Comparison of ENCODE assay signal across 12 mouse cellular contexts in the genomic region with DNA sequence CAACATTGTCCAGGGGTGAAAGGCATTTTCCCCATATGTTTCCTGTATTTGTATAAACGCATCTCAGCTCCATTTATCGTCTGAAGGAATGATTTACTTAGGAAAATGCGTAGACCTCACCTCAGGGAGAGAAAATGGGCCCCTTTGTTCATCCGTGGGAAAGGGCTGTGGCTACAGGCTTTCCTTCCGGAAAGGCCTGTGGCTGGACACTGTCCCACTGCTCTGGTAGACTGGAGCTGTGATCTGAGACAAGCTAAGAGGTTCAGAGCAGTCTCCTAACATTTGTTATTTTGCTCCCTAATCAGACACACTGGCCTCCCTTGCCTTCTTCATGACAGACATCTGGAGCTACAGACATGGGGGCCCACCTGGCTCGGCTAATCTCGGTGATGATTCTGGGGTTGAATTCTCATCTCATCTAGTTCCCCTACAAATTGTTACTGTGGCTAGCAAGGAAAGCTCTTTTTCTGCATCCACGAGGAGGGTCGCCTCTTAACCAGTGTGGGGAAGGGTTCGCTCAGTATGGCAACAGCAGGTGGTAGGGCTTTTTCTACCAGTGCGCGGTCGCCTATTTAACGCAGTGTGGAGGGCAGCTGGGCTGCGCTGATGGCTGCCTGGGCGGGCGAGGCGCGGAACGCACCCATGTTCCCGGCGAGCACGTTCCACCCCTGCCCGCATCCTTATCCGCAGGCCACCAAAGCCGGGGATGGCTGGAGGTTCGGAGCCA. TPM values are rescaled to one million over a fixed set of nuclear protein-coding genes. Genes with fewer than 3 reads are reported as not detected.
DNase-seq lines count a peak whose midpoint lies in the region; ATAC-seq and TF ChIP-seq lines count a peak whose summit lies in the region.
"Not testable (repeated sequence)": the region's sequence is repeated elsewhere in the genome, so short reads cannot be mapped to it uniquely, and the experiment has no call there.
"Had no signal": no experiment of that assay in that cellular context is flagged by ENCODE, and none has a peak within 500 bp of the region (broad histone marks: within the 10 kb centered on the region; RNA-seq: fewer than 3 reads in every experiment).

No protein-coding gene starts in this region.

- H3K9ac ChIP-seq in embryonic facial prominence, embryonic 11.5 days (replicated peaks; ENCODE audit: low read length); forebrain, embryonic 15.5 days (replicated peaks); heart, embryonic 15.5 days; intestine, embryonic 14.5 days (ENCODE audit: low read length); limb, embryonic 13.5 days; neural tube, embryonic 11.5 days (ENCODE audit: low read length); stomach, postnatal 0 days (ENCODE audit: low read length): not testable (repeated sequence)

- H3K36me3 ChIP-seq in embryonic facial prominence, embryonic 11.5 days (replicated peaks; ENCODE audit: control insufficient read depth, insufficient read depth, low read depth, low read length); forebrain, embryonic 15.5 days; heart, embryonic 15.5 days; intestine, embryonic 14.5 days (ENCODE audit: control insufficient read depth, insufficient read depth, low read length); limb, embryonic 13.5 days; megakaryocyte, embryonic 14.5 days (replicated peaks; ENCODE audit: low read length); neural tube, embryonic 11.5 days (ENCODE audit: control insufficient read depth, insufficient read depth, low read length); stomach, postnatal 0 days (ENCODE audit: control insufficient read depth, insufficient read depth, low read length): not testable (repeated sequence)

- 21% methylated on average over 23 of the region's 27 CpGs for WGBS in embryonic facial prominence, embryonic 11.5 days
- WGBS in forebrain, embryonic 15.5 days = 24% methylated on average over 22 of the region's 27 CpGs
- 29% methylated on average over 21 of the region's 27 CpGs for WGBS in heart, embryonic 15.5 days
- 29% methylated on average over 17 of the region's 27 CpGs for WGBS in intestine, embryonic 14.5 days
- 19% methylated on average over 24 of the region's 27 CpGs for WGBS in limb, embryonic 13.5 days
- 18% methylated on average over 24 of the region's 27 CpGs for WGBS in neural tube, embryonic 11.5 days
- WGBS in stomach, postnatal 0 days = 33% methylated on average over 22 of the region's 27 CpGs

- peak overlapping the region; percentile 30 for H3K4me3 ChIP-seq in embryonic facial prominence, embryonic 11.5 days (ENCODE audit: low read depth, low read length)
- H3K4me3 ChIP-seq in forebrain, embryonic 15.5 days = peak overlapping the region; percentile 41
- peak overlapping the region; percentile 51 for H3K4me3 ChIP-seq in heart, embryonic 15.5 days
- not testable (repeated sequence) for H3K4me3 ChIP-seq in intestine, embryonic 14.5 days (ENCODE audit: low read depth, low read length); neural tube, embryonic 11.5 days (ENCODE audit: low read depth, low read length)
- peak overlapping the region; percentile 43 for H3K4me3 ChIP-seq in limb, embryonic 13.5 days
- peak overlapping the region; percentile 74 for H3K4me3 ChIP-seq in megakaryocyte, embryonic 14.5 days (replicated peaks)
- H3K4me3 ChIP-seq in stomach, postnatal 0 days (ENCODE audit: low read depth, low read length) = peak overlapping the region; percentile 34

- not testable (repeated sequence) for H3K27me3 ChIP-seq in embryonic facial prominence, embryonic 11.5 days (ENCODE audit: control insufficient read depth, insufficient read depth, low read length); forebrain, embryonic 15.5 days; neural tube, embryonic 11.5 days (ENCODE audit: control insufficient read depth, insufficient read depth, low read length); stomach, postnatal 0 days (ENCODE audit: control insufficient read depth, insufficient read depth, low read length)
- peaks cover 20% of the 10 kb centered on the region for H3K27me3 ChIP-seq in heart, embryonic 15.5 days
- H3K27me3 ChIP-seq in intestine, embryonic 14.5 days (replicated peaks; ENCODE audit: control insufficient read depth, insufficient read depth, low read length) = peaks cover 26% of the 10 kb centered on the region
- peaks cover 45% of the 10 kb centered on the region for H3K27me3 ChIP-seq in limb, embryonic 13.5 days
- peaks cover 26% of the 10 kb centered on the region for H3K27me3 ChIP-seq in megakaryocyte, embryonic 14.5 days (replicated peaks)

- H3K4me1 ChIP-seq in embryonic facial prominence, embryonic 11.5 days (ENCODE audit: control insufficient read depth, insufficient read depth, low read length); forebrain, embryonic 15.5 days; heart, embryonic 15.5 days (replicated peaks); intestine, embryonic 14.5 days (replicated peaks; ENCODE audit: control insufficient read depth, insufficient read depth, low read length); limb, embryonic 13.5 days; neural tube, embryonic 11.5 days (ENCODE audit: control insufficient read depth, insufficient read depth, low read length); stomach, postnatal 0 days (replicated peaks; ENCODE audit: control insufficient read depth, insufficient read depth): not testable (repeated sequence)
- H3K4me1 ChIP-seq in megakaryocyte, embryonic 14.5 days = peaks cover 23% of the 10 kb centered on the region

- H3K27ac ChIP-seq in embryonic facial prominence, embryonic 11.5 days (replicated peaks; ENCODE audit: low read depth, low read length); forebrain, embryonic 15.5 days (replicated peaks); heart, embryonic 15.5 days; intestine, embryonic 14.5 days (ENCODE audit: low read depth); limb, embryonic 13.5 days; neural tube, embryonic 11.5 days (ENCODE audit: low read depth, low read length); stomach, postnatal 0 days (replicated peaks): not testable (repeated sequence)

- H3K4me2 ChIP-seq in embryonic facial prominence, embryonic 11.5 days (ENCODE audit: low read depth, low read length) = not testable (repeated sequence)
- peak overlapping the region; percentile 72 for H3K4me2 ChIP-seq in forebrain, embryonic 15.5 days (replicated peaks)
- peak overlapping the region; percentile 91 for H3K4me2 ChIP-seq in heart, embryonic 15.5 days
- H3K4me2 ChIP-seq in intestine, embryonic 14.5 days (ENCODE audit: low read length) = peak overlapping the region; percentile 65
- peak overlapping the region; percentile 71 for H3K4me2 ChIP-seq in limb, embryonic 13.5 days (replicated peaks)
- H3K4me2 ChIP-seq in neural tube, embryonic 11.5 days (ENCODE audit: low read depth) = peak overlapping the region; percentile 61
- H3K4me2 ChIP-seq in stomach, postnatal 0 days (replicated peaks; ENCODE audit: low read depth) = peak overlapping the region; percentile 53

- ATAC-seq in embryonic facial prominence, embryonic 11.5 days (replicated peaks; ENCODE audit: insufficient number of reproducible peaks, low FRiP score, low TSS enrichment, low read depth) = peak; percentile 63
- ATAC-seq in forebrain, embryonic 15.5 days (replicated peaks) = peak; percentile 61
- not testable (repeated sequence) for ATAC-seq in heart, embryonic 15.5 days (replicated peaks; ENCODE audit: insufficient number of reproducible peaks, insufficient read depth, low FRiP score, low read depth); stomach, postnatal 0 days (ENCODE audit: low FRiP score, low TSS enrichment)
- ATAC-seq in intestine, embryonic 14.5 days (replicated peaks; ENCODE audit: low FRiP score, low TSS enrichment, low read depth) = peak; percentile 50
- ATAC-seq in limb, embryonic 13.5 days (ENCODE audit: low FRiP score, low read depth) = peak; percentile 43; the same call in 1 of the 2 replicates
- peak; percentile 53; the same call in 1 of the 2 replicates for ATAC-seq in neural tube, embryonic 11.5 days (ENCODE audit: insufficient read depth, low FRiP score, low TSS enrichment)

- not testable (repeated sequence) for TF ChIP-seq EP300 in stomach, postnatal 0 days (optimal IDR thresholded peaks at IDR 0.05)

- TF ChIP-seq CTCF in stomach, postnatal 0 days (IDR thresholded peaks at IDR 0.05; ENCODE audit: low read depth) = not testable (repeated sequence)

- not testable (repeated sequence) for H3K9me3 ChIP-seq in embryonic facial prominence, embryonic 11.5 days (replicated peaks; ENCODE audit: control insufficient read depth, low read length); forebrain, embryonic 15.5 days; heart, embryonic 15.5 days (replicated peaks); intestine, embryonic 14.5 days (ENCODE audit: control insufficient read depth, low read length); limb, embryonic 13.5 days; megakaryocyte, embryonic 14.5 days; neural tube, embryonic 11.5 days (ENCODE audit: control insufficient read depth, low read length); stomach, postnatal 0 days (ENCODE audit: control insufficient read depth, low read length)

- DNase-seq in embryonic facial prominence, embryonic 11.5 days (ENCODE audit: low spot score); neural tube, embryonic 11.5 days (ENCODE audit: low spot score): not testable (repeated sequence)
- peak; percentile 61 for DNase-seq in intestine, embryonic 14.5 days (ENCODE audit: low spot score)
- peak; percentile 16 for DNase-seq in stomach, postnatal 0 days (ENCODE audit: low spot score)

RNA-seq across cellular contexts. Expression of gene Slc10a4, which starts 6.4 kb away (rescaled TPM):
- polyA plus RNA-seq in embryonic facial prominence, embryonic 11.5 days (2014; fragmentation: Nextera tagmentation; extraction: Ambion mirVana) = 1.9 and 2.3 TPM in 2 replicates
- polyA plus RNA-seq in forebrain, embryonic 15.5 days (2015; fragmentation: Nextera tagmentation; extraction: Ambion mirVana) = 15.6 and 18.5 TPM in 2 replicates
- polyA plus RNA-seq in heart, embryonic 15.5 days (2015; fragmentation: Nextera tagmentation; extraction: Ambion mirVana) = 0.71 and 2.6 TPM in 2 replicates
- 15.4 and 18.7 TPM in 2 replicates for polyA plus RNA-seq in intestine, embryonic 14.5 days (2014; fragmentation: Nextera tagmentation; extraction: Ambion mirVana)
- polyA plus RNA-seq in limb, embryonic 13.5 days (2015; fragmentation: Nextera tagmentation; extraction: Ambion mirVana) = 0.28 and 0.66 TPM in 2 replicates
- polyA plus RNA-seq in megakaryocyte, embryonic 14.5 days (2012; ENCODE audit: insufficient read depth, low replicate concordance) = 1.2 TPM in 1 of 2 replicates, not detected in the other
- 33.3 and 39.0 TPM in 2 replicates for polyA plus RNA-seq in neural tube, embryonic 11.5 days (2014; fragmentation: Nextera tagmentation; extraction: Ambion mirVana)
- 3.9 and 4.1 TPM in 2 replicates for polyA plus RNA-seq in stomach, postnatal 0 days (2015; fragmentation: Nextera tagmentation; extraction: Ambion mirVana)
- polyA plus RNA-seq: CD4-positive, CD25-positive, alpha-beta regulatory T cell, adult 4 months; spleen, adult 2 months had no signal

RNA-seq across cellular contexts. Expression of gene Gm10135, which starts 38.5 kb away (rescaled TPM):
- not detected in 2 replicates for polyA plus RNA-seq in embryonic facial prominence, embryonic 11.5 days (2014; fragmentation: Nextera tagmentation; extraction: Ambion mirVana)
- polyA plus RNA-seq in forebrain, embryonic 15.5 days (2015; fragmentation: Nextera tagmentation; extraction: Ambion mirVana) = not detected in 2 replicates
- polyA plus RNA-seq in heart, embryonic 15.5 days (2015; fragmentation: Nextera tagmentation; extraction: Ambion mirVana) = not detected in 2 replicates
- not detected in 2 replicates for polyA plus RNA-seq in intestine, embryonic 14.5 days (2014; fragmentation: Nextera tagmentation; extraction: Ambion mirVana)
- not detected in 2 replicates for polyA plus RNA-seq in limb, embryonic 13.5 days (2015; fragmentation: Nextera tagmentation; extraction: Ambion mirVana)
- polyA plus RNA-seq in megakaryocyte, embryonic 14.5 days (2012; ENCODE audit: insufficient read depth, low replicate concordance) = not detected in 2 replicates
- not detected in 2 replicates for polyA plus RNA-seq in neural tube, embryonic 11.5 days (2014; fragmentation: Nextera tagmentation; extraction: Ambion mirVana)
- not detected in 2 replicates for polyA plus RNA-seq in stomach, postnatal 0 days (2015; fragmentation: Nextera tagmentation; extraction: Ambion mirVana)
- polyA plus RNA-seq: brain, embryonic 14.5 days; CD4-positive, CD25-positive, alpha-beta regulatory T cell, adult 4 months; gonadal fat pad, adult 2 months; spleen, adult 2 months had no signal
